Mouse (Mus musculus) lung, postnatal 0 days (tissue): ENCODE results near the gene Chd6. TPM values are rescaled to one million over a fixed set of nuclear protein-coding genes. Genes with fewer than 3 reads are reported as not detected.

Source experiments
- ATAC-seq: fragments of 200-750 bp; cut with Nextera tagmentation; 2 replicates; pipeline ENCODE4 v1.8.0; 2017; ENCODE audit warnings: moderate library complexity
- DNase-seq: peaks from one replicate; pipeline ENCODE4 v3.0.0-alpha.2; 2016; ENCODE audit warnings: low spot score
- H3K27ac ChIP-seq: fragments of 300-500 bp; sonication (generic); 2 replicates; pipeline ENCODE4 v1.5.1; 2014; ENCODE audit warnings: antibody characterized with exemption, mild to moderate bottlenecking, low read length, mixed read lengths
- H3K27me3 ChIP-seq: fragments of 300-500 bp; sonication (generic); replicated peaks from 2 replicates; pipeline ENCODE4 v1.6.1; 2014; ENCODE audit warnings: low read length, mixed read lengths; ENCODE audit not compliant: insufficient read depth
- H3K36me3 ChIP-seq: fragments of 300-500 bp; sonication (generic); 2 replicates; pipeline ENCODE4 v1.6.1; 2014; ENCODE audit warnings: low read length, mixed read lengths; ENCODE audit not compliant: insufficient read depth
- H3K4me1 ChIP-seq: fragments of 300-500 bp; sonication (generic); 2 replicates; pipeline ENCODE4 v1.6.1; 2014; ENCODE audit warnings: antibody characterized with exemption, low read depth, low read length, mixed read lengths; ENCODE audit not compliant: insufficient read depth
- H3K4me2 ChIP-seq: fragments of 300-500 bp; sonication (generic); replicated peaks from 2 replicates; pipeline ENCODE4 v1.6.1; 2014; ENCODE audit warnings: low read depth, mild to moderate bottlenecking, low read length, moderate library complexity, mixed read lengths
- H3K4me3 ChIP-seq: fragments of 300-500 bp; sonication (generic); 2 replicates; pipeline ENCODE4 v1.5.1; 2014; ENCODE audit warnings: low read depth, low read length
- H3K9ac ChIP-seq: fragments of 300-500 bp; sonication (generic); replicated peaks from 2 replicates; pipeline ENCODE4 v1.6.1; 2014; ENCODE audit warnings: low read depth, mild to moderate bottlenecking
- H3K9me3 ChIP-seq: fragments of 300-500 bp; sonication (generic); 2 replicates; pipeline ENCODE4 v1.6.1; 2016; ENCODE audit warnings: low read length, mixed read lengths
- CTCF ChIP-seq: IDR thresholded peaks from 2 replicates; pipeline ENCODE4 v1.5.1; 2016; ENCODE audit warnings: antibody characterized with exemption, mild to moderate bottlenecking
- EP300 ChIP-seq: IDR thresholded peaks from 2 replicates; pipeline ENCODE4 v1.6.1; 2016; ENCODE audit warnings: antibody characterized with exemption, mild to moderate bottlenecking, control low read depth
- WGBS: fragments of 180-500 bp; shearing (Covaris S2); extraction: QIAGEN DNeasy Blood & Tissue Kit; methylation state at CpG from one replicate; pipeline ENCODE4 v1.1.7; 2014; 5-methylcytosine and 5-hydroxymethylcytosine counted together
- polyA plus RNA-seq: library from polyadenylated mRNA; unstranded; fragments of >200 nt; fragmentation: Nextera tagmentation; extraction: Ambion mirVana; gene quantifications from 2 replicates; pipeline ENCODE4 v1.2.1, GENCODE M21; 2015

Gene Chd6
- polyA plus RNA-seq, 1 experiment from 2014 or later = 22.2 TPM

DNA sequence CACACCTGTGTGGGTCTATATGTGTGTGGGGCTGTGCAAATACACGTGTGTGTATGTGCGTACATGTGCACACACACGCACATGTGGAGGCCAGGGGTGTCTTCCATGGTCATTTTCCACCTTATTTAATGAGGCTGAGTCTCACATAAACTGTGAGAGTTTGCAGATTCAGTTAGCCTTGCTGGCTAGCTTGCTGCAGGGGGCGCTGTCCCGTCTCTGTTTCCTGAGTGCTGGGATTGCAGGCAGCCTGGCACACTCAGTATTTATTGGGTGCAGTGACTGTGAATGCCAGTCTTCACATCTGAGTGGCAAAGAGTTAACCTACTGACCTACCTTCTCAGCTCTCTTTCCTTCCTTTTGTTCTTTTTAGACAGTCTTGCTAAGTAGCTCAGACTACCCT is 175.0 kb downstream of the Chd6 start:
- no peak overlapping the region for H3K27ac ChIP-seq
- TF ChIP-seq EP300 (no peak), CTCF (peak; percentile 49)
- no peak overlapping the region for H3K4me3 ChIP-seq
- no peaks in the 10 kb centered on the region for H3K4me1 ChIP-seq
- ATAC-seq = no peak
- 59% methylated on average over 5 of the region's 5 CpGs for WGBS
- no peak for DNase-seq
- H3K9me3 ChIP-seq = no peaks in the 10 kb centered on the region
- H3K27me3 ChIP-seq = no peaks in the 10 kb centered on the region
- no peak overlapping the region for H3K9ac ChIP-seq
- H3K36me3 ChIP-seq = no peaks in the 10 kb centered on the region
- H3K4me2 ChIP-seq = no peak overlapping the region

DNA sequence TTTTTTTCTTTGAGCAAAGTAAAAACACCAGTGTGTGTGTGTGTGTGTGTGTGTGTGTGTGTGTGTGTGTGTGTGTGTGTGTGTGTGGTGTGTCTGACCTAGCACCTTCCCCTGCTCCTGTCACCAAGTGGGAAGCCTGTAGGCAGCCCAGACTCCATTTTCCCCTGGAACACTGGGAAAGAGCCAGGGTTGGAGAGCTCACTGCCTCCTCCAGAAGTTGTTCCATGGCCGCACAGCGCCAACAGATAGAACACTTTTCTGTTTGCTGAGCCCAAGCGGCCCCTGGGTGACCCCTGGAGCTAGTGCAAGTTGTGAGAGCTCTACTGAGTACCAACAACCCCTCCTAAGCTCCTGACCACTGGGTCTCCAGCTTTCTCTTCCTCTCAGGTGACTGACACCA is 175.9 kb downstream of the Chd6 start:
- Histone ChIP-seq H3K36me3 (no peaks in the 10 kb centered on the region), H3K9ac (no peak overlapping the region), H3K4me1 (no peaks in the 10 kb centered on the region), H3K27ac (no peak overlapping the region), H3K4me3 (no peak overlapping the region), H3K27me3 (no peaks in the 10 kb centered on the region), H3K9me3 (no peaks in the 10 kb centered on the region), H3K4me2 (no peak overlapping the region)
- WGBS = 49% methylated on average over 3 of the region's 3 CpGs
- no peak for DNase-seq
- no peak for TF ChIP-seq CTCF
- TF ChIP-seq EP300 = no peak
- ATAC-seq = no peak

DNA sequence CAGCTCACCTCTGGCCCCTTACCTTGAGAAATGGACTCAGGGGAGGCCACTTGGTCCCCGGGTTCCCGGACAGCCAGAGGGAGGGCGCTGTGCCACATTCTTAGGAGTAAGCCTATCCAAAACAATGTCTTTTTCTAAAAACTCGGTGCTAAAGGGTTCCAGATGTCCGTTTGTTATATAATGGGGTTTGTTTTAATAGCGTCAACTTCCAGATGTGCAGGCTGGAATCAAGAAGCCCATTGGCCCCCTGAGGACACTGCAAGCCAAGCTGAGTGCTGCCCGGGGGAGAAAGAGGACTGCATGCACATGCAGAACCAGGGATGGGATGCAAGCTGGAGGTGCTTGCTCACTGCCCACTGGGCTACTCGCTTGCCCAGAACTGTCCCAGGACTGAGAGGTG is 176.6 kb downstream of the Chd6 start:
- Histone ChIP-seq H3K36me3 (no peaks in the 10 kb centered on the region), H3K9me3 (no peaks in the 10 kb centered on the region), H3K27me3 (no peaks in the 10 kb centered on the region), H3K9ac (no peak overlapping the region), H3K4me2 (no peak overlapping the region), H3K27ac (no peak overlapping the region), H3K4me3 (no peak overlapping the region), H3K4me1 (no peaks in the 10 kb centered on the region)
- WGBS = 57% methylated on average over 8 of the region's 8 CpGs
- no peak for DNase-seq
- no peak for ATAC-seq
- TF ChIP-seq EP300 = no peak
- TF ChIP-seq CTCF = no peak

DNA sequence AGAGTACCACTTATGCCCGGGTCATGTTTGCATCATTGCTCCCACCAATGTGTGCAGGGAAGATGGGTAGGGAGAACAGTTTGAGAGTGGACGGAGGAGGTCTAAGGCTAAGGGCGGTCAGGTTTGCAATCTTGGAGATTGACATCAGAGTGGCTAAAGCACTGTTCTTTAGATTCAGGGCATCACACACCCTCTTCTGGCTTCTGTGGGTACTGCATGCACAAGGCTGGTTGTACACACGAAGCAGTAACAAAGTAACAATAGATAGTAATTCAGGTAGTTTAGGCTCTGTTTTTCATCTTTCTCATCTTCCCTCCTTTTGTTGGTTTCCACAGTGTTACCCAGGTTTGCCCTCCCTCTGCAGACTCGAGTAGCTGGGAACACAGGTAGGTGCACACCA is 177.5 kb downstream of the Chd6 start:
- Histone ChIP-seq H3K27ac (no peak overlapping the region), H3K9me3 (no peaks in the 10 kb centered on the region), H3K4me1 (no peaks in the 10 kb centered on the region), H3K36me3 (no peaks in the 10 kb centered on the region), H3K4me3 (no peak overlapping the region), H3K4me2 (no peak overlapping the region), H3K9ac (no peak overlapping the region), H3K27me3 (no peaks in the 10 kb centered on the region)
- DNase-seq (no peak), ATAC-seq (no peak)
- no peak for TF ChIP-seq CTCF
- no peak for TF ChIP-seq EP300
- 90% methylated on average over 5 of the region's 5 CpGs for WGBS

DNA sequence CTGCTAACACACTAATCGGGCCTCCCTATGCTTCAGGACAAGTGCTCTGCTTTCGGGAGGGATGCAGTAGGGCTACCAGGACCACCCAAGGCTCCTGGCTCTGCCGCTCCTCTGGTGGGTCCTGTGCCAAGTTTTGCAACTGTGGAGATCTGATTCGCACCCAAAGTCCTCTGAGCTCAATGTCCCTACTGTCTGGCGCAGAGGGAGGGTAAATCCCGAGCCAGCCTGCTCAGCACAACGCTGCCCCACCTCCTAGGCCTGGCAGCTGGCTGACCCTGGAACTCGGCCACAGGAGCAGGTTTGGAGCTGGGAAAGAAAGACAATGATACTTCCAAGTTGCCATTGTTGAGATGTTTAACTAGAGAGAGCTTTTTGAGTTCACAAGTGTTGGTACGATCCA is 183.7 kb downstream of the Chd6 start:
- TF ChIP-seq CTCF = no peak
- no peak for TF ChIP-seq EP300
- Histone ChIP-seq H3K4me1 (no peaks in the 10 kb centered on the region), H3K27me3 (no peaks in the 10 kb centered on the region), H3K36me3 (no peaks in the 10 kb centered on the region), H3K4me2 (no peak overlapping the region), H3K4me3 (no peak overlapping the region), H3K9me3 (no peaks in the 10 kb centered on the region), H3K9ac (no peak overlapping the region), H3K27ac (no peak overlapping the region)
- DNase-seq = no peak
- ATAC-seq = no peak
- WGBS = 57% methylated on average over 9 of the region's 9 CpGs

DNA sequence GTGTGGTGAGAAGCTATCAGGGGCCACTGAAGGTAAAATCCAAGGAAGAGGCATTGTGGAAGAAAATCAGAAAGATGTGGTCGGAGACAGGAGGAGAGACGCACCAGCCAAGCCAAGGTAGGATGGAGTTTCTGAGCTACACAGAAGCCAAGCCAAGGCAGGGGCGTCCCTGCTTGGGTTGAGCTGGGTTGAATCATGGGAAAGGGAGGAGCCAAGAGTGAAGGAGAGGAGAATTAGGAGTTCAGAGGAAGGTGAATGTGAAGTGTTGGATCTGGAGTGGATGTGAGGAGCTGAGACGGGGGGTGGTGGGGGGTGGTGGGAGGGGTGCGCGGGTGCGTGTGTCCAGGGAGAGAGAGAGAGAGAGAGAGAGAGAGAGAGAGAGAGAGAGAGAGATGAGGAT is 187.6 kb downstream of the Chd6 start:
- no peak overlapping the region for H3K4me2 ChIP-seq
- DNase-seq (no peak), ATAC-seq (no peak)
- no peak overlapping the region for H3K4me3 ChIP-seq
- H3K27ac ChIP-seq = no peak overlapping the region
- TF ChIP-seq CTCF = no peak
- TF ChIP-seq EP300 = no peak
- 25% methylated on average over 3 of the region's 7 CpGs for WGBS
- no peaks in the 10 kb centered on the region for H3K4me1 ChIP-seq
- H3K36me3 ChIP-seq = no peaks in the 10 kb centered on the region
- H3K9me3 ChIP-seq = no peaks in the 10 kb centered on the region
- no peak overlapping the region for H3K9ac ChIP-seq
- no peaks in the 10 kb centered on the region for H3K27me3 ChIP-seq

DNA sequence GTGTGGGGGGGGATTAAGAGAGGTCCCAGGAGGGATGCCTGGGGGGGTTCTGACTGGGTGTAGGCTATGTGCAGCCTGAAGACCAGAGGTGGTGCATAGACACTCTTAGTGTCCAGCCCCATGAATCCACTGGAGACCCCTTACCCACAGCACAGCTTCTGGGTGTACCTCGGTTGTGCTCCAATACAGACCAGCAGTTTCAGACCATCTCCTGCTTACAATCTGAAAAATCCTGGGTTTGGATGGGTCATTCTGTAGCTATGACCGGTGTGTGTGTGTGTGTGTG is 190.0 kb downstream of the Chd6 start:
- Histone ChIP-seq H3K9me3 (no peaks in the 10 kb centered on the region), H3K36me3 (no peaks in the 10 kb centered on the region), H3K4me2 (no peak overlapping the region), H3K27me3 (no peaks in the 10 kb centered on the region), H3K9ac (no peak overlapping the region), H3K4me1 (no peaks in the 10 kb centered on the region), H3K4me3 (no peak overlapping the region), H3K27ac (no peak overlapping the region)
- ATAC-seq (no peak), DNase-seq (no peak)
- 78% methylated on average over 2 of the region's 2 CpGs for WGBS
- TF ChIP-seq EP300 = no peak
- TF ChIP-seq CTCF = no peak
